Mouse (Mus musculus): ENCODE results near the gene Tomm5. TPM values are rescaled to one million over a fixed set of nuclear protein-coding genes. Genes with fewer than 3 reads are reported as not detected.
"Not testable (repeated sequence)": the region's sequence is repeated elsewhere in the genome, so short reads cannot be mapped to it uniquely, and the experiment has no call there.

The Tomm5 gene
- total RNA-seq, 2 experiments from 2014 or later: 212 to 250 TPM

DNA sequence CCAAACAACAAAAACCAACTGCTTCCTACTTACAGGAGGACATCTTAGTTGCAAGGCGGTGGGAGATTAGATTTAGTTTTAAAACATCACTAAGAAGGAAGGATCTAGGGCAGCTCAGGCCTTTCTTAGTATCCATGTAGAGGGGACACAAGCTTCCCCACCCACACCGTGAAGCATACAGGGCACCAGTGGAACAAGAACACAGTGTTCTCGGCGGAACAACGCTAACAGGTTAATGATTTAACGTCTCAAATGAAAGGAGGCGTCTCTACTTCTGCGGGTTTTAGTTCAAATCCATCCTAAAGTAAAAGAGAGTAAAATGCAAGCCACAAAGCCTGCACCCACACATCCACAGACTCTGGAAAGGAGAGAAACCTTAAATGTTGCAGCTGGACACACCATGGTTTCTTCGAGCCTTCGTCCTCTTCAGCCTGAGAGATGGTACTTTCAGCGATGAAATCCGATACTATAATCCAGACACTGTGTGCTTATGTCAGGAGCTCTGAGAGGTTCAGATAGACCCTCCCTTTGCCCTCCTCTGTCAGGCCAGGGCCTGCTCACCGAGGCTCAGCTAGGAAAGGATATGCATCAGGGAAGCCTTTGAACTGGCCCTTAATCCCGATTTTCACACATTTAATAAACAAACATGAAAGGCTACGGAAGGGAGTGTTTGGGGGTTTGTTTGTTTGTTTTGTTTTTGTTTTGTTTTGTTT lies 35.5 kb downstream of the Tomm5 start:
- no peak for DNase-seq (ENCODE audit: low spot score)
- intact Hi-C loops (cut with DNase I): no loop called here

DNA sequence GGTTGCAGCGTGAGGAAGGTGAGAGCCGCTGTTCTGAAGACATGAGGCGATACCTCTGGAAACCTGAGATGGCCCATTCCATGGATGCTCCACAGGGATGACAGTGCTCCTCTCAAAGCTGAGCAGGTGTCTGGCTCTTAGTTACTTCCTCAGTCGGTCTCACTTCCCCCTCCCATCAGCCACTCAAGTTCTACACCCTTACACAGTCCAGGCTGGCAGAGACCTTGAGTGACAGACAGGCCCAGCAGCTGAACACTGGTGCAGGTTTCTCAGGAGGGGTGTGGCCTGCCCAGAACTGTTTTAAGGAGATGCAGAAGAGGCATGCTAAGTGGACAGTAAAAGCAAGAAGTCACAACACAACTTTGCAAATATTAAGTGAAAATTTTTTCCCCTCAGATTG lies 40.2 kb downstream of the Tomm5 start:
- no peak for DNase-seq (ENCODE audit: low spot score)
- intact Hi-C loops (cut with DNase I): no loop called here

DNA sequence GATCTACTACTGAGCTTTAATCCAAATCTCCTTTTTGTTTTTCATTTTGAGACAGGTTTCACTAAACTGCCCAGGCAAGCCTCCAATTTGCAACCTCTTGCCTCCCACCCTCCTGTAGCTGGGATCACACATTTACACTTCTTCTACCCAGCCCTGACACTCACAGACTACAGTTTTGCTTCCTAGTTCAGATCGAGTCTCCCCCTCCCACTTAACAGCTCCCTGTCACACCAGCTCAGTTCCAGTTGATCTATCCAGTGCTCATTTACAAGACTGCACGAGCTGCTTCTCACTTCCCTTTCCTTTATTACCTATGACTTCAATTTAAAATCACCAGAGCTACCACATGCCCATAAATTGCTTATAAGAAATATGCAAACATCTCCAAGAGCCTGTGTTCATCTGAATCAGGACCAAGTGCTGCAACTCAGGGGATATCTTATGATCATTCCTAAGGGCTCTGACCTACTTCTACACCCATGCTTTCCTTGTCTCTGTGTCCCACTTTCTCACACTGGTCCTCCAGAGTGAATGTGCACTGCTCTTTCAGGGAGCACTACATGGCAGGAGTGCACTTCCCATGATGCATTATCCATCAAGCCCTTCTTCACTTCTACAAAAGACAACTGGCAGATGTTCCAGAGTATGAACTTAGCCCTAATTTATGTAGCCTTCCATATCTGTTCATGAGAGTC lies 41.7 kb downstream of the Tomm5 start:
- DNase-seq (ENCODE audit: low spot score): no peak
- intact Hi-C loops (cut with DNase I): no loop called here

DNA sequence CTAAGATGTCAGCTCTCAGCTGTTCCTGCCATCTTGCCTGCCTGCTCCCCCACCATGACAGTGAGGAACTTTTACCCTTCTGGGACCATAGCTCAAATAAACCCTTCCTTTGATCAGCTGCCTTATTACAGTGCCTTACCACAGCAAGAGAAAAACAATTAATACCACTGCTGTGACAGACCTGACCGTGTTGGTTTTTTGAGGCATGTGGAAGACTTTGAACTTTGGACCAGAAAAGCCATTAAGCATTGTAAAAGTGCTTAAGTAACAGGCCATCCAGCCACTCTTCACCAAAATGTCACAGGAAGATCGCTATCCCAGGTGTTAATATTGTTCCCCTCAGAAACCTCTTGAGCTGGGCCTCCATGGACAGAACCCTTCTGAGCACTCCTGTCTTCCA lies 43.3 kb downstream of the Tomm5 start:
- intact Hi-C loops (cut with DNase I): no loop called here
- no peak for DNase-seq (ENCODE audit: low spot score)

DNA sequence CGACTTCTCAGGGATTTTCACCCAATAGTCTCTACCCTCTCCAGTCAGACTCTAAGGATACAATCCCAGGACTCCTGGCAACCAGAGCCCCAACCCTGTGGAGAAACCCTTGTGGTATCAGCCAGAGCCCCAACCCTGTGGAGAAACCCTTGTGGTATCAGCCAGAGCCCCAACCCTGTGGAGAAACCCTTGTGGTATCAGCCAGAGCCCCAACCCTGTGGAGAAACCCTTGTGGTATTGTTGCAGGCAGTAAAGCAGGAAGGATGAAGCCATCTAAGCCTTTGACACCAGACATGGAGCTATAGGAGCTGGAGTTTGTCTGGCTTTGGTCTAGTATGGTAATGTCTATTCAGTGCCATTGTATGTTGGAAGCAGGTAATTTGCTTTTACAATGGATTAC lies 44.1 kb downstream of the Tomm5 start:
- DNase-seq (ENCODE audit: low spot score); intact Hi-C loops (cut with DNase I): not testable (repeated sequence)

DNA sequence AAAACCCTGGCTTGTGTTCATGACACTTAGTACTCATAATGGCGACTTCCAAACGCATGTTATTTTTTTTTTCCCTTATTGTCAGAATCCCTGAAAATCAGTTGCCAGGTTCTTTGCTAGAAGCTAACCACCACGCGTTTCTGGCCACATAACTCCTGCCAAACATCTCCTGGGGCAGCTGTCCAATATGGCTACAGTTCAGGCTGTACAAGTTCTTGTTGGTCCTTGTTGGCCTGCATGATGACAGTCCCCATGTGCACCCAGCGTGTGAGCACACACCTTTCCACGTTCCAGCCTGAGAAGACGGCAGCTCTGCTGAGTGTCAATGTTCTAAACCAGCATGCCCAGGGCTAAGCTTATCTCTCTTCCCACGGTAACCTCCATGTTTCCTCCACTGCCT lies 52.5 kb downstream of the Tomm5 start:
- DNase-seq (ENCODE audit: low spot score): peak; percentile 24
- intact Hi-C loops (cut with DNase I): no loop called here

Other genes with a start within 250 kb of the Tomm5 start
- gene Grhpr, start 126.7 kb downstream of the Tomm5 start, total RNA-seq (2021): 10 to 100 TPM; 38.5 to 39.5 TPM
- 1 to 10 TPM; 6.3 to 6.7 TPM for gene Zbtb5, start 95.7 kb downstream of the Tomm5 start, total RNA-seq (2021)
- 10 to 100 TPM; 19.4 to 26.6 TPM for gene Polr1e, start 89.5 kb downstream of the Tomm5 start, total RNA-seq (2021)
- 10 to 100 TPM; 11.1 to 12.8 TPM for gene Fbxo10, start 23.5 kb downstream of the Tomm5 start, total RNA-seq (2021)
- under 1 TPM; 0.22 to 0.29 TPM for gene Frmpd1, start 76.8 kb upstream of the Tomm5 start, total RNA-seq (2021)
- gene Trmt10b, start 189.0 kb upstream of the Tomm5 start, total RNA-seq (2021): 1 to 10 TPM; 3.5 to 6.2 TPM
- gene Dcaf10, start 234.0 kb upstream of the Tomm5 start, total RNA-seq (2021): 10 to 100 TPM; 12.5 to 14.3 TPM
- 10 to 100 TPM; 12.6 to 14.2 TPM for gene Exosc3, start 234.6 kb upstream of the Tomm5 start, total RNA-seq (2021)

Measured in heart, postnatal 25 days (tissue).